Mouse (Mus musculus): Measurements from ENCODE around the gene Akap12.

GRCm38 (mm10) chr10:4374734-4375133 lies 108.6 kb downstream of the Akap12 start:
- TF ChIP-seq CTCF (IDR thresholded peaks at IDR 0.05; ENCODE audit: low read depth) (no peak), EP300 (optimal IDR thresholded peaks at IDR 0.05) (no peak)

All from stomach, postnatal 0 days (tissue).